Mouse (Mus musculus) 3134 (cell line): Measurements from ENCODE around the gene Prss48.

Experiments
- DNase-seq: peaks from one replicate; pipeline ENCODE4 v3.0.0-alpha.2; 2011; ENCODE audit warnings: low spot score; ENCODE audit not compliant: insufficient read length; ENCODE audit errors: extremely low read depth

The Prss48 gene

DNA sequence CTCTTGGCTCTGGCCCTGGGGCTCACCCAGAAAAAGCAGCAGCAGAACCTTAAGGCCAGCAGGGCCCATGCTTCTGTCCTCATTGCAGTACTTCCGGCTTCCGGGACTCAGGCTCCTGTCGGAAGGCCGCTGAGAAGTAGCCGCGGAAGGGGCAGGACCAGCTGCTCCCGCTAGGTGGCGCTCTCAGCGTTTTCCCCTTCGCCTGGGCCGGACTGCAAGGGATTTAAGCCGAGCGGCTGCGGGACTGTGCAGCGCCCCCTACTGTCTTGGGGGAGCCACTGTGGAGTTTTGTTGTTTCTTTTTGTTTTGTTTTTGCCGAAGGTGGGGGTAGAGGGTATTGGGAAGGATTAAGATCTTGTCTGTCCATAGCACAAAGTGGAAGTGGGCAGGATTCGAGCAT is at the start of gene Prss48:
Gene Prss48, minus strand, starts transcription at position 69 of the 400 bp plus-strand sequence.
- no peak for DNase-seq

DNA sequence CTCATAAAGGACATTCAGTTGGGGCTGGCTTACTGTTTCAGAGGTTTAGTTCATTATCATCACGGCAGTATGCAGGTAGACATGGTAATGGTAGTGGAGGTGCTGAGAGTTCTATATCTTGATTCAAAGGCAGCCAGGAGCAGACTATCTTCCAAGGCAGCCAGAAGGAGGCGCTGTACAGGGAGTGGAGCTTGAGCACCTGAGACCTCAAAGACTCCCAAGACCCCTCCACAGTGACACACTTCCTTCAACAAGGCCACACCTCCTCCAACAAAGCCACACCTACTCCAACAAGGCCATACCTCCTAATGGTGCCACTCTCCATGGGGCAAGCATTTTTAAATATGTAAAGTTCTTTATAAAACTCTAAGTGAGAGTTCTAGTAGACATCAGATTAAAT is 46.8 kb upstream of the Prss48 start:
- DNase-seq: no peak

DNA sequence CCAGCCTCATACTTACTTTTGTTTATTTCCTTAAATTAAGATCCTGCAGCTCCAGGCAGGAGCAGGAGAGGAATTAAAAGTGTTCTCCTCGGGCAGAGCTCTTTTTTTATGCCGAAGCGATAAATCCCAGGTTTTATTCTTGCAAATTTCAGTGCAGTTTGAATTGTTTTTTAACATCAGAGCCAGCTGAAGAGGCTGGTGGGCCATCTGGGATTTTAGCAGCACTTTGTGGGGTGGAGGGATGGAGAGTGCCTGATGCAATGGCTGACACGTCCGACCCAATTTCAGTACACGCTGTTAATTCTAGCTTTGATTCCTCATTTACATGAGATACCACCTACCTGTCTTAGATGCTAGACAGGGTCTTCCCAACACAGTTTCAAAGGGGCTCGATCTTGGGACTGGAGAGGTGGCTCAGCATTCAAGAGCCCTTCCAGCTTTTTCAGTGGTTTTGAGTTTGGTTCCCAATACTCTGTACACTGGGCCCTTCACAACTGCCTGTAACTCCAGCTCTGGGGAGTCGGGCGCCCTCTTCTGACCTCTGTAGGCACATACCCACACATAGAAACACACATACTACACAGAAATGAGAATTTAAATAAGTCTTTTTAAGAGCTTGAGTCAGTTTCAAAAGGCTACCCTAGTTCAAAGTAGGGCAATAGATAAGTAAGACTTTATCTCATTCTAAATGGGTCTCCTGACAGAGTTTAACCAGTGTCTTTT is 45.6 kb upstream of the Prss48 start:
- no peak for DNase-seq

DNA sequence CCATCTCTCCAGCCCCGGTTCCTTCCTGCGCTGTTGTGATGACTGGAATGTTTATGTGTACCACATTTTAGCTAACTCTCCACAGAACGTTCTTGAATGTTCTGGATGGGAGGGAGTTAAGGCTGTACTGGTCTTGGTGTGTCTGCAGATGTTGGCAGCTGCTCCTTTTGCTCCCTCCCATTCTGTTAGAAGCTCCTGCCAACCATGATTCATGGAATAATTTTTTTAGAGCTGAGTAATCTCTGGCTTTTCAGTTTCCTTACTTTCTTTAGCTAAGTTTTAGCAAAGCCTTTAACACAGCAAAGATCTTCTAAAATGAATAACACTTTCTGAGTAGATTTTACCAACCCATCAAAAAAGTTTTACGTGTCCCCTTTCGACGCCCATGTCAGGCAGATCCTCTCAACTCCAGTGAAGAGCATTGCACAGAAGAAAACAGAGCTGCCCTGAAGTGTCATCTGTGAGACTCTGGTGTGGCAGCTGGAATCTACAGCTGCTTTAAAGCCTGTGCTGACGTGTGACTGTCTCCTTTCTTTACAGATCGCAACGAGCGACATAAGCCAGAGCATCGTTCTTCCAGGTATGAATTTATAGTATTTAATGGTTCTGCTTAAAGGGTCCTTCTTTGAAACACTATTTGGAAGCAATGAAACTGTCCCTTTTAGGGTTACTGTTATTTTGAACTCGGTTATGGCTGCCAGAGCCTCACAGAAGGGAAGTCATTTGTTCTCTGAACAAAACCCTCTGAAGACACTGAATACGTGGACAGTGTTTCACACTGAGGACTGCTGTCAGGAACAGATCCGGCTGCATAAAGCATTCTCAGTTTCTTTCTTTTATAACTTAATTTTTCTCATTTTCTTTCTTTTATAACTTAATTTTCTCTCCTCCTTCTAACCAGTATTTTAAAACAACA is 38.3 kb upstream of the Prss48 start:
- peak; percentile 77 for DNase-seq

DNA sequence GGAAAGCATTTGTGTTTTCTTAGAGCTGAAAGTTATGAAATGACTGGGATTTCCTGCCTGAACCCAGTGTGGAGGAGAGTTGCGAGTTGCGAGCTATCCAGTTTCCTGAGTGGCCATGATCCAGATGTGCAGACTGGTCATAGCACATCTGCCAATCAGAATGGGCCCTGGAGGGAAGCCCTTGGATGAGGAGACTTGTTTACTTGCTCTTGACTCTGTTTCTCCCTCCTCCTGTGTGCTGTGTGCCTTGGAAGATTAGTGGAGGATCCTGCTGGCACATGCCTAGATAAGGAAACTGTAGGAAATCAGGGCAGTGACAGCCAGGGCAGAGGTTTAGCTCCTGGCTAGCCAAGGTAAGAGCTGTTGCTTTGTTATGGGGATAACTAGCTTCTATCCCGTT is 36.4 kb upstream of the Prss48 start:
- no peak for DNase-seq

DNA sequence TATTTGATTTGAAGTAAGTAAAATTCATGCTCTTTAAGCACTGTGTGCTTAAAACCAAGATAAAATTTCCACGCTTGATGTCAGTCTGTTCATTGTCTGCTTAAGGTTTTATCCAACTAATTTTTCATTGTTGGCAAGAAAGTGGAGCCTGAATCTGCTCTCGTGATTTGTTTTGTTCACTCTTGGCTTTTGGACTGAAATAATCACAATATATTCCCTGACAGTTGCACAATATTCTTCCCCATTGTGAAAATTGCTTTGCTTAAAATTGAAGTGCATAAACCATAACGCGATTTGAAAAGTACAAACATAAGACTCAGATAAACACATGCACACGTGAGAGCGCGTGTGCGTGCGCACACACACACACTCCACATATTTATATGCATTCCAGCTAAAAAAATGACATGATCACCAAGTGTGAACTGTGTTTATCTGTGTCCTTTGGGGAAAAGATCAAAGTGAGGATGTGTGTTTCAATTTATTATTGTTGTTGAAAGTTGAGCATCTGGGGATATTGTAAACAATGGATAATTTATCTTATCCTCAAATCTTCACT is 35.7 kb upstream of the Prss48 start:
- DNase-seq: no peak

DNA sequence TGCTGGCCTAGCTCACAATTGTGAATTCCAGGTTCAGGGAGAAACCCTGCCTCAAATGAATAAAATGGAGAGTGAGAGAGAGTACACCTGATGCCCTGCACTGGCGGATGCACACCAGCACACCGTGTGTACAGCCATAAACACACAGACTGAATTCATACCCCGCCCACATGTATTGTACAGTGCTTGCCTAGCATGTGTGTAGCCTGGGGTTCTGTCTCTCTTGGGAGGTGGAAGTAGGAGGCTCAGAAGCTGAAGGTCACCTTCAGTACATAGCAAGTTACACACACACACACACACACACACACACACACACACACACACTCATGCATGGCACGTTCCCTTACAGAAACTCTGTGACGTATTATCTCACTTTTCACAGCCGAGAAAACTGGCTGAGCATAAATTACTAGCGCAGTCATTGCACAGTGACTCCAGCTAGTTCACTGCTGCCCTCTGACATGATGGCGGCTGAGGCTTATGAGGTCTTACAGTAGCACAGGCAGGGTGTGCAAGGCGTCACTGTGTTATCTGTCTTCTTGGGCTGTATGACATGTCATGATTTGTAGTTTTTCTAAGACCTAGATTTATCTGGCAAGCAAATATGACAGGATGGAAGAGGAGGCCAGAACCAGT is 31.3 kb upstream of the Prss48 start:
- DNase-seq: no peak

DNA sequence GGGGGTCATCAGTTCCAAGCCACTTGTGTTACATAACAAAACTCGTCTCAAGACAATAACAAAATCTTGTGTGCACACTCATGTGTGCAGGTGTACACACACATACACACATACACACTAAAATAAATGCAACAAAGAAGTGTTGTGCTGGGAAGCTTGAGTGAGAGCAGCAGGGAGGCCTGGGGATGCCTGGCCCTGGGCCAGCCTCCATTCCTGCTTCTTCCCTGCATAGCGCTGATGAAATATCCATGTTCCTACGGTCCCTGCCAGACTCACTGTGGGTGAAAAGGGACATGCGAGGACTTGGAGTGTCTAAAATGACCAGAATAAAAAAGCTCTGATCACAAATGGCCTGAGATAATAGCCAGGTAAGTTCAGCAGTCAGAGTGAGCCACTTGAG is 28.3 kb upstream of the Prss48 start:
- no peak for DNase-seq

DNA sequence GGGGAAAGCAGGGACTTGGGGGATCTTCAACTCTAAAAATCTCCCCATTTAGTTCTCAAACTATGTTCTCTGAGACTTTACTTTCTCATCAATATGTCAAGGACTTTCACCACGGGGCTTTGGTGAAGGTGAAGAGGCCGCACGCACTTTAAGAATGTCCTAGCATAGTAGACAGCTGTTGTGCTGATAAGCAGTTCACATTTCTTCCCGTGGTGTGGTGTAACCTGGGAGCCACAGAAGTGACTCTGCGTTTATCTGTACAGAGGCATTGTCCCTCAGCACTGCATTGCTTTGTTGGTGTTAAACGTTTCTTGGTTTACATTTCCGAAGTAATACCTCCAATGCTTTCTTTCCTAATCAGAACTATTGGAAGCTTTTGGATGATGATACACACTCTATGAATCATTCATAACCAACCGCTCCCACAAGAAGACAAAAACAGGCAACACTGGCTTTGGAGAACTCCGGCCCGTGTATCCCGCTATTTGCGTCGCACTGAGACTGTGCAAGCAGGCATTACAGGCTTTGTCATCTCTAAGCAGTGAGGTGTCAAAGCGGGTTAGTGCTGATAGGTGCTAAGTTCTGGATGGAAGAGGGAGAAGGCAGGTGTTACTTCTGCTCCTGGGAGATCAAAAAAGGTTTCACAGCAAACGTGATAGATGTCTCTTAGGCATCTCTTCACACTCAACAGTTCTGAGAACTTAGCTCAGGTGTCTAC is 26.5 kb upstream of the Prss48 start:
- no peak for DNase-seq

DNA sequence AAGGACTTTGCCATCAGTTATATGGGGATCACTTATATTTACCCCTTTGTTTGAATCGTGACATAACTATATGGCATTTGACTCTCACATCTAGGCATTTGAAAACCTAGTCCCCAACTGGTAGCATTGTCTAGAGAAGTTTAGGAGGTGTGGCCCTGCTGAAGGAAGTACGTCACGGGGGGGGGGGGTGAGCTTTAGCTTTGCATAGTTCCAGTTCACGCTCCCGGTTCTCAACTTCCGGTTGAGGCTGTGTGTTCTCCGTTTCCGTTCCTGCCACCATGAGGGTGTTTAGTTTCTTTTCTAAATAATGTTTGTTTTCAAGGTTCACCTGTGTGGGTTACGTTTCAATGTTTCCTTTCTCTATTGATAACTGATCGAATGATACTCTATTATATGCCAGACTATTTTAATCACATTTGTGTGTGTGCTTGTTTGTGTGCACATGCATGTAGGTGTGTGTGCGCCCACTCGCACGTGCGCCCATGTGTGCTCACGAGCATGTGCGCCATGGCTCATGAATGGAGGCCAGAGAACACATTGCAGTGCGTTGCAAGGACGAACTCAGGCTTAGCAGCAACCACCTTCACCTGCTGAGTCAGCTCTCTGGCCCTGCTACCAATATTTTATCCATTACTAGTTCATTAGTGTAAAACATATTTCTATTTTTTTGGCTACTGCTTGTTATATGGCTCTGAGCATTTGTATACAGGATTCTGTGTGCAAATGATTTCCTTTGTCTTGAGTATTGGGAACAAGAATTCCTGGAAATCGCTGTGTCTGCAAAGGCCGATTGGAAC is 23.2 kb upstream of the Prss48 start:
- no peak for DNase-seq

DNA sequence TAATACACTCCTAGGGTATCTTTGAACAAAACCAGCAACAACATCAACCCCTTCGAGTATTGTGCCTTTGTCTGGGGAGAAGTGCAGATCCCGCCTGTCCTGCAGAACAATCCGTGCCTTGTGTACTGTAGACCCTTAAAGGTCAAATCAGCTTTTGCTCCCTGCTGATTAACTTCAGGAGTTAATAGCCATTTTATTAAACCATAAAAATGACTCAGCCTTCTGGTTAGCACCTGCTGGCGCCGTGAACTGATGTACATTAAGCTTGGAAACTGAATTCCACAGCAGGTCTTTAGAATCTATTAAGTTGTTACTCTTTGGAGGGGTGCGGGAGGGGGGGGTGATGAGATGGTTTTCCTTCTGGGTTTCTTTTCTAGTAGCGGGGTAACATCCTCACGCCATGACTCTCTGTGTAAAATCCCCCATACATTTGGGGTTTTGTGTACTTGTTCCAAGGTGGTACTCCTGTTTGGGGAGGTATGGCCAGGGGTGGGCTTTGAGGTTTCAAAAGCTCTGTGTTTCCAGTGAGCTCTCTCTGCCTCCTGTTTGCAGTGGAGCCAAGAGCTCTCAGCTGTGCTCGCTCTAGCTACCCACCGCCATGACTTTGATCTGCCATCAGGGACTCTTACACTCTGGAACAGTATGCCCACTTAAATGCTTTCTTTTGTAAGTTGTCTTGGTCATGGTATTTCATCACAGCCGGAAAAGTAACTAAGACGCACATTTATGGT is 21.9 kb upstream of the Prss48 start:
- DNase-seq: no peak

DNA sequence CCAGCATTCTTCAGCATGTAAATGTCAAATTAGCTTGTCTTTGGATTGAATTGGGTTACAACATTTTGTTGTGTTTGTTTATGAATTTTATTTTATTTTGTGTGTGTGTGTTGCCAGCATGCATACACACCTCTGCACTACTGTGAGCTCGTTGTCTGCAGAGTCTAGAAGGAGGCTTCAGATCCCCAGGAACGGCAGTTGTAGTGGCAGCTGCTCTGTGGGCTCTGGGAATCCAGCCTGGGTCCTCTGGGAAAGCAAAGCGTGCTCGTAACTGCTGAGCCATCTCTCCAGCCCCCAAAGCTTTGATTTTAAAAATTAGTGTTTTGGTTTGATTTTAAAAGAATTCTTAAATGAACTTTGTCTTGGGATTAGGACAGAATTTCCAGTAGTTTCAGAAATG is 19.4 kb upstream of the Prss48 start:
- no peak for DNase-seq

DNA sequence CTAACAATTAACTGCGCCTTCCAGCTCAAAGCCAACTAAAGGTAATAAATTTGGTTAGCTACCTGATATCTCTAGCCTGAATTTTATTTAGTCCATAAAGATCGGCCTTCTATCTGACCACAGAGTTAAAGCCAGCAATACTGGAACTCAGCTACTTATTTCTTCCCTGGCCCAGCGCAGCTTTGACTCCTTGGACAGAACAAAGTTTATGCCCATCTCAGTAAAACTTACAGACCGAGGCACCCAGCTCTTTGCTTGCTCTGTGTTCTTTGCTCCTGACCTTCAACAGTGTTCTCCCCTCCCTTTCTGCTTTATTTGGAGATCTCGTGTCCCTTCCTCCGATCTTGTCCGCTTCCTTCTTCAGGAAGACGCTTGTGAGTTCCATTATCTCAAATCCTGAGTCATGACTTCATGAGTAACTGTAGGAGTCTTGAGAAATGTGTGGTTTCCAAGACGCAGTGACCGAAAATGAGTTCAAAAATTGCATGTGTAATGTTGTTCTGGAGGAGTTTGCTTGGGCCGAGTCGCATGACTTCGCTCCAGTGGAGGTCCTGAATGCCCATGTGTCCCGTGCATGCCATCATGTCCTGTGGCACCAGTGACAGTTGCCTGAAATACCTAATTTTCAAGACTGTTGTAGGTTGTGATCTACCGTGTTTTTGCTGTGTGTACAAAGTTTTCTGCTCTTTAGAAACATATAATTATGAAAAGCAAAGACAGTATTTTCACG is 18.8 kb upstream of the Prss48 start:
- no peak for DNase-seq

DNA sequence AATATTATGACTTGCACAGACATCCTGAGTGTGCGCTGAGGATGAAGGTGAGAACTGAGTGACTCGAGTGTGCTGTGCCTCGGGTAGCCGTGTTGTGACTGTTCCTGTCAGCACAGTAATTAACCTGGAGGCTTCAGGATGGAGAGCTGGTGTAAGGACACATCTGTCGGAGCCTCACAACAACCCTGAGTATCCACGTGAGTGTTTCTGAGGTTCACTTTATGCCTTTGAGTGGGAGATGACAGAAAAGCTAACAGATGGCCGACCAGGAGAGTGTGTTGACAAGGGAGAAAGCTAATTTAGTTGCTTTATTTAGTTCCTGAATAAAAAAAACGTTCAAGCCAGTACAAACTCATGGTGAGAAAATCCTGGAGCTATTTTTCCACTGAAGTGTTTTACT is 15.2 kb upstream of the Prss48 start:
- DNase-seq: no peak

DNA sequence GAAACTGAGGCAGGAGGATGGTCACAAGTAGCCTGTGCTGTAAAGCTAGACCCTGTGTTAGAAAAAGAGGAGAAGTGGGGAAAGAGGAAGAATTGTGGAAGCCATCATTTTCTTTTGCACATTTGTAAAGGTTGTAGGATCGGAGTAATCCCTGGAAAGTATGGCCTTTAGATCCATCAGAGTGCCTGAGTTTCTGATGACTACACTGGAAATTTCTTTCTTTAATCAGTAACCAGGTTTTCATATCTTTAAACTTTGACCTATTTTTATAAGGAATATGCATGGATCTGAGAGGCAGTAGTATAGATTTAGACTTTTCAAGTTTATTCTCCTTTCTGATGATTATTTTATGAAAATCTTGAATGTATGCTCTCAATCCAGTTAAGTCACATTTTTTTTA is 14.7 kb upstream of the Prss48 start:
- no peak for DNase-seq

DNA sequence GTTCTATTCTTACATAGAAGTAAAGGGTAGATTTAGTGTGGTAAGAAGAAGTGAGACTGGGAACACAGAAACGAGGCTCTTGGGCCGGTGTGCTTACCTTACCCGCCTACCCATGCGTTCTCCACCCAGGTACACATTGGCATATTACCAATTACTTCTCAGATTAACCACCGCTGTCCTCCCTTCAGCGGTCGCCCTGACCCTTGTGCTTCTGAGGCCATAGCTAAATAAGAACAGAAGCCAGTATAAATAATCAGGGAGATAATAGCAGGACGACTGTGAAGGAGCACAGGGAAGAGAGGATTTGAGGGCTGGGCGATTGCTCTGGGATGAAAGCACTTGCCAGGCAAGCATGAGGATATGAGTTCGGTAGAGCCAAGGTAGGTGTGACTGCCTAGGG is 11.5 kb upstream of the Prss48 start:
- no peak for DNase-seq

DNA sequence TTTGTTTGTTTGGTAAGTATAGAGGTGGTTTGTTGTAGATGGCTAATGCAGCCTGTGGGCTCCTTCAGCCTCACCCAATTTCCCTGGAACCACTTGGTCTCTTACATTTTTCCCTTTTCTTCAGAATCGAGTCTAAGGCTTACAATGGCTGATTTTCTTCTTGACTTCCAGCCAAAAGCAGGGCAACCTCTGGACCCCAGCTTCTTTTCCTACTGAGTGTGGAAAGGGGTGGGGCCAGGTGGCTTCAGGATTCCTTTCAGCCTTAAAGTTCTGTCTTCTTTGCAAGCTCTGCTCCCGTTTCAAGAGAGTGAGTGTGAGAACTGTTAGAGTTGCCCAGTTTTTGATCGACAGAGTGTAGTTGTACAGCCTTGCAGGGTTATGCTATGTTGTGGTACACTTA is 9.5 kb upstream of the Prss48 start:
- DNase-seq: no peak

DNA sequence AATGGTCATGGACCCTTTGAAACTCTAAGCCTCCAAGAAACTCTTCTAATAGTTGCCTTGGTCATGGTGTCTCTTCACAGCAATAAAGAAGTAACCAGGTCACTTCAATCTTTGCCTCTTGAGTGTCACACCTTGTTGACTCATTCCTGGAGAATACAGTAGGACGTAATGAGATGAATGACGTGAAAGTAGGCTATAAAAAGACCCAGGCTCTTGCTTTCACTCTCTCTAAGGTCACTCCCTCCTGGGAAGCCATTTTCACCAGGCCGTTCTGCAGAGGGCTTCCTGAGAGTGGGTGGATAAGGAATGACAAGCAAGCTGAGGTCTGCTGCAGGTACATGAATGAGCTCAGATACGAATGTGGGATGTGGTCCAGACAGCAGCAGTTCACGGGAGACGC is 9.1 kb upstream of the Prss48 start:
- DNase-seq: no peak

DNA sequence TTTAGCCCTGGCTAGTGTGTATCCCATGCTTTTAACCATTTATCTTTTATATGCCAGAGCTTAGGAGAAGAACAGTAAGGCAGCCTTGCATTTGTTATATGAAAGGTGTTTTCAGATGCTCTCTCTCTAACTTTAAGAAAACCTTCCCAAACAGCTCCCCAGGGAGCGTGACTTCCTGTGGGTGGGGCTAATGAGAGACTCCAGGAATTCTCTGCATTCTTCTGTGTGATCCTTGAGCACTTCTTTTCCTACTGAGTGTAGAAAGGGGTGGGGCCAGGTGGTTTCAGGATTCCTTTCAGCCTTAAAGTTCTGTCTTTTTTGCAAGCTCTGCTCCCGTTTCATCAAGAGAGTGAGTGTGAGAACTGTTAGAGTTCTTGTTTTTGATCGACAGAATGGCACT is 8.3 kb upstream of the Prss48 start:
- peak; percentile 42 for DNase-seq
